Mouse (Mus musculus): Measurements from ENCODE around the gene Gm36079.
"Not testable (repeated sequence)": the region's sequence is repeated elsewhere in the genome, so short reads cannot be mapped to it uniquely, and the experiment has no call there.

The Gm36079 gene

GRCm38 (mm10) chr13:120021477-120021876 is 5.3 kb downstream of the Gm36079 start:
- peak in 1 of 2 experiments; percentile 44 for DNase-seq (ENCODE audit: inconsistent age in 2 of 2, low spot score in 1 of 2)

- DNase-seq (ENCODE audit: inconsistent age in 2 of 2, low spot score in 1 of 2): peak in 1 of 2 experiments; percentile 11
These were observed 11.3 kb downstream of the Gm36079 start for GRCm38 (mm10) chr13:120015348-120016007.

DNA sequence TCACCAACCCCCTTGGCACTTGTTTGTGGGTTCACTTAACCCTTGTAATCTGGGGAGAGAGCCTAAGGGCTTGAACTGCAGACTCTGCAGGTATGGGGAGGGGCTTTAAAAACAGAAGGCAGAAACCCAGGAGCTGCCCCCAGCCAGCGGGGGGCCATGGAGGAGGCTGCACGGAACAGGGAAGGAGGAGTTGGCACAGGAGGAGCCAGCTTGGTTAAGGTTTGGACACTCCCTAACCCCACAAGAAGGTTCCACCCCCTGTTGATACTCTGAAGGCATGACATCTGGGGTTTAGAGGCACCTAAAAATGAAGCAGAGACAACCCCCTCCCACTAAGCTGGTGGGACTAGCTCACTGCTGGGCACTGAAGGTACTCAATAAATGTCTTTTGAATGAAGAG is 12.8 kb downstream of the Gm36079 start:
- not testable (repeated sequence) for DNase-seq (ENCODE audit: inconsistent age in 2 of 2, low spot score in 1 of 2)

DNA sequence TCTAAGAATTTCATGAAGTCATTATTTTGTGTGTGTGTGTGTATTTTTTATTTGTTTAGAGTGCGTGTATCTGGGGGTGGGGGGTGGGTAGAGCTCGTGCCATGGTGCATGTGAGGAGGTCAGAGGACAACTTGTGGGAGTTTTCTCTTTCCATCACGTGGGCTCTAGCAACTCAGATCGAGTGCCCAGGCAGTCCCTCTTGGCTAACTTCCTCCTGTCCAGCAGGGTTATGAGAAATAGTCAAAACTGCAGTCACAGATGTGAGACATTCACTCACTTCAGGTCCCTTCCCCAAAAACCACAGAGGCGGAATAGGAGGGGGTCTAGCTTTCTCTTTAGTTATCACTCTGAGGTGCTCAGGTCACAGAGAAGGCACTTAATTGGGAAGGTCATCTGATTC is 13.3 kb downstream of the Gm36079 start:
- DNase-seq (ENCODE audit: inconsistent age in 2 of 2, low spot score in 1 of 2): not testable (repeated sequence)

DNA sequence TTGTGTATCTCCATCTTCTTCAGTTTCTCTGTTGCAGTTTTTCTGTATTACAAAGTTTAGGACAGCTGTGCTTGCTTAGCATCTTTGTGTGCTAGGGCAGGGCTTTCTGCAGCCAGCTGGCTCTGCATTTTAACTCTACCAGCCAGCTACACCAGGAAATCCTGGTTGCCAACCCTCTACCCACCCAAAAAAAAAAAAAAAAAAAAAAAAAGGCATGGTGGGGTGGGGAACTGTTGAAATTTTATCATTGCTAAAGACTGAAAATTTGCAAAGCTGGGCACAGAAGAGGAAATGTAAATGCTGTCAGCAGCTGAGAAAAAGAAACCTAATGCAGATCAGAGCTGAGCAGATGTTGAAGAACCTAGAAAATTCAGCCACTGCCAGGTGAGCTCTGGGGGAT is 16.7 kb downstream of the Gm36079 start:
- not testable (repeated sequence) for DNase-seq (ENCODE audit: inconsistent age in 2 of 2, low spot score in 1 of 2)

GRCm38 (mm10) chr13:119999215-119999614 is 27.6 kb downstream of the Gm36079 start:
- not testable (repeated sequence) for DNase-seq (ENCODE audit: inconsistent age in 2 of 2, low spot score in 1 of 2)

- DNase-seq (ENCODE audit: inconsistent age in 2 of 2, low spot score in 1 of 2): not testable (repeated sequence)
These were observed 28.2 kb downstream of the Gm36079 start for GRCm38 (mm10) chr13:119998442-119999086.

- DNase-seq (ENCODE audit: inconsistent age in 2 of 2, low spot score in 1 of 2): not testable (repeated sequence)
These were observed 34.8 kb downstream of the Gm36079 start for GRCm38 (mm10) chr13:119991917-119992496.

DNA sequence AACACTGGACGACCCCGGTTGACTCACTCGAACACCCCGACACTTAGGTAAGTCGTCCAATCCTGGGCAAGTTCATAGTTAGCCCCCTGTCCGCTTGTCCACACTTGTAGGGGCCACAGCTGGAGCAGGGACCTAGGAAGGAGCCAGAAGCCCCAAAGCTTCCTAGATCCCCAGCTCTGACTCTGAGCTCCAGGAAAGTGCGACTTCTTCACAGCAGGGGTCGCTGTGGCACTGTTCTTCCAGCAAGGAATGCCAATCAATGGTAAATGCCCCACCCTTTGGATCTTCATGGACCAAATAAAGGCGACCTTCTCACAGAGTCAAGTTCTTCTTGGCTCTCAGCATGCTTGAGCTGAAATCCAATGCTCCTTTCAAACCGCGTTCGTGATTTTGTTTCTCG is 35.5 kb downstream of the Gm36079 start:
- DNase-seq (ENCODE audit: inconsistent age in 2 of 2, low spot score in 1 of 2): not testable (repeated sequence)

Measured in adrenal gland, adult (tissue).